9 mouse cellular contexts compared by ENCODE assay signal in genomic region chr2:4301692-4302091, GRCm38 (mm10).
DNase-seq lines count a peak whose midpoint lies in the region; ATAC-seq and TF ChIP-seq lines count a peak whose summit lies in the region.
"Had no signal": no experiment of that assay in that cellular context is flagged by ENCODE, and none has a peak within 500 bp of the region (broad histone marks: within the 10 kb centered on the region; RNA-seq: fewer than 3 reads in every experiment).

No protein-coding gene starts in this region.

- H3K9me3 ChIP-seq in forebrain, embryonic 10.5 days: no peaks in the 10 kb centered on the region
- H3K9me3 ChIP-seq in forebrain, embryonic 13.5 days (replicated peaks): no peaks in the 10 kb centered on the region
- H3K9me3 ChIP-seq in midbrain, embryonic 10.5 days (replicated peaks): no peaks in the 10 kb centered on the region
- no peaks in the 10 kb centered on the region for H3K9me3 ChIP-seq in midbrain, embryonic 11.5 days (ENCODE audit: control insufficient read depth, low read length)
- H3K9me3 ChIP-seq in limb, embryonic 14.5 days (ENCODE audit: control insufficient read depth, low read length): no peaks in the 10 kb centered on the region

- peak overlapping the region; percentile 41 for H3K4me3 ChIP-seq in forebrain, embryonic 10.5 days
- no peak overlapping the region for H3K4me3 ChIP-seq in forebrain, embryonic 13.5 days
- peak overlapping the region; percentile 35 for H3K4me3 ChIP-seq in midbrain, embryonic 10.5 days
- H3K4me3 ChIP-seq in midbrain, embryonic 11.5 days (ENCODE audit: low read depth, low read length): no peak overlapping the region
- peak overlapping the region; percentile 51 for H3K4me3 ChIP-seq in limb, embryonic 14.5 days (replicated peaks; ENCODE audit: low read length)

- no peak for TF ChIP-seq POLR2A in limb, embryonic 14.5 days (IDR thresholded peaks at IDR 0.05; ENCODE audit: borderline replicate concordance, extremely low read depth, insufficient read depth, insufficient read length)

- ATAC-seq in forebrain, embryonic 13.5 days: no peak
- no peak for ATAC-seq in midbrain, embryonic 11.5 days (ENCODE audit: low FRiP score)
- ATAC-seq in limb, embryonic 14.5 days (ENCODE audit: low FRiP score, low read depth): no peak
- no peak for ATAC-seq in erythroblast, adult 5-6 weeks (replicated peaks; ENCODE audit: low FRiP score, poor library complexity, severe bottlenecking)
- no peak for ATAC-seq in monocyte, adult 5-6 weeks (replicated peaks; ENCODE audit: insufficient number of reproducible peaks, low FRiP score, low TSS enrichment, poor library complexity, severe bottlenecking)

- 59% methylated on average over 7 of the region's 7 CpGs for WGBS in forebrain, embryonic 10.5 days
- WGBS in forebrain, embryonic 13.5 days: 63% methylated on average over 7 of the region's 7 CpGs
- WGBS in midbrain, embryonic 10.5 days: 61% methylated on average over 7 of the region's 7 CpGs
- 62% methylated on average over 7 of the region's 7 CpGs for WGBS in midbrain, embryonic 11.5 days
- 15% methylated on average over 7 of the region's 7 CpGs for WGBS in limb, embryonic 14.5 days

- no peaks in the 10 kb centered on the region for H3K27me3 ChIP-seq in forebrain, embryonic 10.5 days (ENCODE audit: poor library complexity, severe bottlenecking)
- no peaks in the 10 kb centered on the region for H3K27me3 ChIP-seq in forebrain, embryonic 13.5 days
- H3K27me3 ChIP-seq in midbrain, embryonic 10.5 days (ENCODE audit: low read depth, poor library complexity, severe bottlenecking): no peaks in the 10 kb centered on the region; the same call in 1 of the 2 replicates
- no peaks in the 10 kb centered on the region for H3K27me3 ChIP-seq in midbrain, embryonic 11.5 days (ENCODE audit: control insufficient read depth, insufficient read depth, low read length)
- H3K27me3 ChIP-seq in limb, embryonic 14.5 days (ENCODE audit: control insufficient read depth, insufficient read depth, low read length): no peaks in the 10 kb centered on the region

- H3K4me1 ChIP-seq in forebrain, embryonic 10.5 days: peaks cover 49% of the 10 kb centered on the region
- H3K4me1 ChIP-seq in forebrain, embryonic 13.5 days: peaks cover 36% of the 10 kb centered on the region
- peaks cover 48% of the 10 kb centered on the region for H3K4me1 ChIP-seq in midbrain, embryonic 10.5 days
- peaks cover 20% of the 10 kb centered on the region for H3K4me1 ChIP-seq in midbrain, embryonic 11.5 days (ENCODE audit: control insufficient read depth, insufficient read depth, low read length)
- H3K4me1 ChIP-seq in limb, embryonic 14.5 days (ENCODE audit: control insufficient read depth, insufficient read depth, low read length): peaks cover 48% of the 10 kb centered on the region

- no peak overlapping the region for H3K4me2 ChIP-seq in forebrain, embryonic 13.5 days
- no peak overlapping the region for H3K4me2 ChIP-seq in midbrain, embryonic 11.5 days
- peak overlapping the region; percentile 71 for H3K4me2 ChIP-seq in limb, embryonic 14.5 days (replicated peaks; ENCODE audit: low read depth, low read length, severe bottlenecking)

- no peak for DNase-seq in forebrain, embryonic 10.5 days (ENCODE audit: extremely low spot score, low spot score)
- DNase-seq in midbrain, embryonic 10.5 days (ENCODE audit: low spot score): no peak
- DNase-seq in midbrain, embryonic 11.5 days (ENCODE audit: low spot score, missing footprints): no peak
- DNase-seq in limb, embryonic 14.5 days (ENCODE audit: low spot score): peak; percentile 61
- DNase-seq in kidney, postnatal 25 days: no peak
- DNase-seq: B cell, adult 2 months had no signal

- no peak overlapping the region for H3K9ac ChIP-seq in forebrain, embryonic 13.5 days
- H3K9ac ChIP-seq in midbrain, embryonic 11.5 days (ENCODE audit: low read length): no peak overlapping the region
- H3K9ac ChIP-seq in limb, embryonic 14.5 days (ENCODE audit: low read depth, low read length, severe bottlenecking): peak overlapping the region; percentile 63

- H3K27ac ChIP-seq in forebrain, embryonic 10.5 days: peak overlapping the region; percentile 86
- no peak overlapping the region for H3K27ac ChIP-seq in forebrain, embryonic 13.5 days
- peak overlapping the region; percentile 33; the same call in 1 of the 2 replicates for H3K27ac ChIP-seq in midbrain, embryonic 10.5 days (replicated peaks)
- H3K27ac ChIP-seq in midbrain, embryonic 11.5 days (ENCODE audit: low read depth, low read length): no peak overlapping the region
- H3K27ac ChIP-seq in limb, embryonic 14.5 days (replicated peaks; ENCODE audit: low read depth, low read length): peak overlapping the region; percentile 94

- H3K36me3 ChIP-seq in forebrain, embryonic 10.5 days (replicated peaks): no peaks in the 10 kb centered on the region
- no peaks in the 10 kb centered on the region for H3K36me3 ChIP-seq in forebrain, embryonic 13.5 days (ENCODE audit: poor library complexity, severe bottlenecking)
- no peaks in the 10 kb centered on the region for H3K36me3 ChIP-seq in midbrain, embryonic 10.5 days
- H3K36me3 ChIP-seq in midbrain, embryonic 11.5 days (ENCODE audit: control insufficient read depth, insufficient read depth, low read length): no peaks in the 10 kb centered on the region
- no peaks in the 10 kb centered on the region for H3K36me3 ChIP-seq in limb, embryonic 14.5 days (ENCODE audit: control insufficient read depth, insufficient read depth, low read length)

Comparison
In these comparisons a context has a peak if more than half of its experiments do, and no peak if none do; other contexts are left out.
1. H3K27ac ChIP-seq: peak in forebrain, embryonic 10.5 days (single experiment), midbrain, embryonic 10.5 days (single experiment) and limb, embryonic 14.5 days (single experiment); none in forebrain, embryonic 13.5 days (single experiment) and midbrain, embryonic 11.5 days (single experiment).
2. H3K4me3 ChIP-seq: peak in forebrain, embryonic 10.5 days (single experiment), midbrain, embryonic 10.5 days (single experiment) and limb, embryonic 14.5 days (single experiment); none in forebrain, embryonic 13.5 days (single experiment) and midbrain, embryonic 11.5 days (single experiment).